Mouse (Mus musculus) neural tube, embryonic 14.5 days (tissue): ENCODE results near the gene Bag2. TPM values are rescaled to one million over a fixed set of nuclear protein-coding genes. Genes with fewer than 3 reads are reported as not detected.

ENCODE experiments used
- ATAC-seq: fragments of 200-750 bp; cut with Nextera tagmentation; 2 replicates; pipeline ENCODE4 v1.8.0; 2017; ENCODE audit warnings: low read depth, mild to moderate bottlenecking, moderate TSS enrichment, moderate library complexity
- H3K27ac ChIP-seq: fragments of 300-500 bp; sonication (generic); 2 replicates; pipeline ENCODE4 v1.5.1; 2014; ENCODE audit warnings: low read depth, mild to moderate bottlenecking, control low read depth, low read length, moderate library complexity, mixed read lengths
- H3K27me3 ChIP-seq: fragments of 300-500 bp; sonication (generic); 2 replicates; pipeline ENCODE4 v1.6.1; 2014; ENCODE audit warnings: low read length; ENCODE audit not compliant: control insufficient read depth, insufficient read depth
- H3K36me3 ChIP-seq: fragments of 300-500 bp; sonication (generic); 2 replicates; pipeline ENCODE4 v1.6.1; 2014; ENCODE audit warnings: low read length, mixed read lengths; ENCODE audit not compliant: control insufficient read depth, insufficient read depth
- H3K4me1 ChIP-seq: fragments of 300-500 bp; sonication (generic); 2 replicates; pipeline ENCODE4 v1.6.1; 2014; ENCODE audit warnings: low read length; ENCODE audit not compliant: control insufficient read depth, insufficient read depth
- H3K4me2 ChIP-seq: fragments of 300-500 bp; sonication (generic); 2 replicates; pipeline ENCODE4 v1.6.1; 2014; ENCODE audit warnings: mild to moderate bottlenecking, low read depth, low read length, control low read depth
- H3K4me3 ChIP-seq: fragments of 300-500 bp; sonication (generic); 2 replicates; pipeline ENCODE4 v1.5.1; 2014; ENCODE audit warnings: low read depth, low read length, control low read depth, mixed read lengths
- H3K9ac ChIP-seq: fragments of 300-500 bp; sonication (generic); replicated peaks from 2 replicates; pipeline ENCODE4 v1.6.1; 2014; ENCODE audit warnings: low read depth, mild to moderate bottlenecking, control low read depth, low read length, mixed read lengths
- H3K9me3 ChIP-seq: fragments of 300-500 bp; sonication (generic); 2 replicates; pipeline ENCODE4 v1.6.1; 2016; ENCODE audit warnings: low read length; ENCODE audit not compliant: control insufficient read depth
- WGBS: fragments of 180-500 bp; shearing (Covaris S2); extraction: QIAGEN DNeasy Blood & Tissue Kit; methylation state at CpG from one replicate; pipeline ENCODE4 v1.1.7; 2014; 5-methylcytosine and 5-hydroxymethylcytosine counted together
- polyA plus RNA-seq: library from polyadenylated mRNA; unstranded; fragments of >200 nt; fragmentation: Nextera tagmentation; extraction: Ambion mirVana; gene quantifications from 2 replicates; pipeline ENCODE4 v1.2.1, GENCODE M21; 2014

Gene Bag2
- polyA plus RNA-seq, 1 experiment from 2014 or later = 22.1 TPM

- H3K4me2 ChIP-seq = peak within 1 kb of the TSS; percentile 49
- peak within 1 kb of the TSS; percentile 83 for H3K27ac ChIP-seq
- peak; percentile 98 for ATAC-seq
- no peaks in the 10 kb centered on the region for H3K9me3 ChIP-seq
- under 1% methylated on average over 45 of the region's 54 CpGs for WGBS
- no peaks in the 10 kb centered on the region for H3K27me3 ChIP-seq
- H3K4me3 ChIP-seq = peak within 1 kb of the TSS; percentile 68
- peaks cover 12% of the 10 kb centered on the region; the same call in 1 of the 2 replicates for H3K36me3 ChIP-seq
- peak within 1 kb of the TSS; percentile 75 for H3K9ac ChIP-seq
- H3K4me1 ChIP-seq = 0 out of 2 replicates have a peak, but pooled peaks cover 4% of the 10 kb centered on the region
Observed at GRCm38 (mm10) chr1:33719733-33720225, 37.8 kb downstream of the Bag2 start, which contains the start of gene Rab23. TSS of gene Rab23 (plus strand) at chr1:33719887.

- Histone ChIP-seq H3K9ac (no peak overlapping the region), H3K9me3 (no peaks in the 10 kb centered on the region), H3K27ac (no peak overlapping the region), H3K4me1 (0 out of 2 replicates have a peak, but pooled peaks cover 4% of the 10 kb centered on the region), H3K36me3 (no peaks in the 10 kb centered on the region), H3K27me3 (no peaks in the 10 kb centered on the region), H3K4me2 (no peak overlapping the region), H3K4me3 (no peak overlapping the region)
- 87% methylated on average over 1 of the region's 1 CpGs for WGBS
- ATAC-seq = no peak
Observed at GRCm38 (mm10) chr1:33717636-33718035, 40.0 kb downstream of the Bag2 start.

GRCm38 (mm10) chr1:33714796-33715195, 42.8 kb downstream of the Bag2 start:
- ATAC-seq = no peak
- no peaks in the 10 kb centered on the region for H3K27me3 ChIP-seq
- no peak overlapping the region for H3K4me2 ChIP-seq
- no peak overlapping the region for H3K4me3 ChIP-seq
- no peak overlapping the region for H3K9ac ChIP-seq
- H3K36me3 ChIP-seq = no peaks in the 10 kb centered on the region
- no peaks in the 10 kb centered on the region for H3K9me3 ChIP-seq
- H3K27ac ChIP-seq = no peak overlapping the region
- 7% methylated on average over 10 of the region's 10 CpGs for WGBS
- no peaks in the 10 kb centered on the region for H3K4me1 ChIP-seq

- H3K4me2 ChIP-seq = no peak overlapping the region
- H3K4me1 ChIP-seq = no peaks in the 10 kb centered on the region
- 92% methylated on average over 5 of the region's 5 CpGs for WGBS
- ATAC-seq = no peak
- no peak overlapping the region for H3K27ac ChIP-seq
- no peak overlapping the region for H3K9ac ChIP-seq
- no peaks in the 10 kb centered on the region for H3K27me3 ChIP-seq
- H3K9me3 ChIP-seq = no peaks in the 10 kb centered on the region
- no peaks in the 10 kb centered on the region for H3K36me3 ChIP-seq
- H3K4me3 ChIP-seq = no peak overlapping the region
Observed at GRCm38 (mm10) chr1:33712026-33712425, 45.6 kb downstream of the Bag2 start.

GRCm38 (mm10) chr1:33709615-33710014, 48.0 kb downstream of the Bag2 start:
- 86% methylated on average over 2 of the region's 2 CpGs for WGBS
- Histone ChIP-seq H3K4me3 (no peak overlapping the region), H3K9me3 (no peaks in the 10 kb centered on the region), H3K4me2 (no peak overlapping the region), H3K36me3 (no peaks in the 10 kb centered on the region), H3K9ac (no peak overlapping the region), H3K27me3 (no peaks in the 10 kb centered on the region), H3K27ac (no peak overlapping the region), H3K4me1 (no peaks in the 10 kb centered on the region)
- ATAC-seq = no peak

- Histone ChIP-seq H3K9ac (no peak overlapping the region), H3K27me3 (no peaks in the 10 kb centered on the region), H3K4me3 (no peak overlapping the region), H3K4me1 (no peaks in the 10 kb centered on the region), H3K9me3 (no peaks in the 10 kb centered on the region), H3K4me2 (no peak overlapping the region), H3K36me3 (no peaks in the 10 kb centered on the region), H3K27ac (no peak overlapping the region)
- ATAC-seq = no peak
- 76% methylated on average over 3 of the region's 3 CpGs for WGBS
Observed at GRCm38 (mm10) chr1:33701244-33701643, 56.4 kb downstream of the Bag2 start.

- no peak for ATAC-seq
- H3K4me1 ChIP-seq = no peaks in the 10 kb centered on the region
- no peak overlapping the region for H3K9ac ChIP-seq
- H3K27ac ChIP-seq = no peak overlapping the region
- no peak overlapping the region for H3K4me2 ChIP-seq
- no peaks in the 10 kb centered on the region for H3K36me3 ChIP-seq
- WGBS = 85% methylated on average over 2 of the region's 2 CpGs
- no peaks in the 10 kb centered on the region for H3K9me3 ChIP-seq
- H3K4me3 ChIP-seq = no peak overlapping the region
- no peaks in the 10 kb centered on the region for H3K27me3 ChIP-seq
Observed at GRCm38 (mm10) chr1:33696016-33696415, 61.6 kb downstream of the Bag2 start.

Other genes with a start within 250 kb of the Bag2 start
- 20.7 and 20.9 TPM in 2 replicates for gene Prim2, start 88.0 kb downstream of the Bag2 start, polyA plus RNA-seq
- 30.9 and 33.5 TPM in 2 replicates for gene Rab23, start 37.9 kb downstream of the Bag2 start, polyA plus RNA-seq
- gene Zfp451, start 56.8 kb upstream of the Bag2 start, polyA plus RNA-seq = 64.5 and 68.9 TPM in 2 replicates
- gene Bend6, start 150.0 kb upstream of the Bag2 start, polyA plus RNA-seq = 54.5 and 73.5 TPM in 2 replicates
- gene Dst, start 150.4 kb upstream of the Bag2 start, polyA plus RNA-seq = 66.8 and 72.8 TPM in 2 replicates